Mouse (Mus musculus) layer of hippocampus, postnatal 10 days (tissue): ENCODE data around the gene Col13a1. TPM values are rescaled to one million over a fixed set of nuclear protein-coding genes. Genes with fewer than 3 reads are reported as not detected.

ENCODE experiments used
- DNase-seq, 2 experiments: peaks; one replicate each; pipeline ENCODE4 v3.0.0; 2021; ENCODE audit warnings: low spot score in 2 of 2
- total RNA-seq, 2 experiments: library from RNA; stranded (reverse); gene quantifications; 2 replicates each; pipeline ENCODE4 v1.2.3; 2021

Col13a1 gene
- total RNA-seq, 2 experiments from 2014 or later, result 2.5 to 2.7 TPM

GRCm38 (mm10) chr10:61972041-61972440 lies 6.9 kb downstream of the Col13a1 start:
- no peak for DNase-seq

GRCm38 (mm10) chr10:61968003-61968553 lies 10.8 kb downstream of the Col13a1 start:
- DNase-seq, result no peak

- DNase-seq, result no peak
These were observed 11.7 kb downstream of the Col13a1 start for GRCm38 (mm10) chr10:61967207-61967606.

- no peak for DNase-seq
These were observed 13.5 kb downstream of the Col13a1 start for GRCm38 (mm10) chr10:61965386-61965841.

- no peak for DNase-seq
These were observed 22.2 kb downstream of the Col13a1 start for GRCm38 (mm10) chr10:61956718-61957117.

GRCm38 (mm10) chr10:61953916-61954315 lies 25.0 kb downstream of the Col13a1 start:
- DNase-seq, result no peak

GRCm38 (mm10) chr10:61949542-61949941 lies 29.4 kb downstream of the Col13a1 start:
- DNase-seq, result no peak

GRCm38 (mm10) chr10:61944386-61944785 lies 34.5 kb downstream of the Col13a1 start:
- DNase-seq, result no peak

- no peak for DNase-seq
These were observed 35.4 kb downstream of the Col13a1 start for GRCm38 (mm10) chr10:61943480-61943879.

GRCm38 (mm10) chr10:61942719-61943118 lies 36.2 kb downstream of the Col13a1 start:
- no peak for DNase-seq

- DNase-seq, result no peak
These were observed 42.4 kb downstream of the Col13a1 start for GRCm38 (mm10) chr10:61936211-61937121.

GRCm38 (mm10) chr10:61931678-61932077 lies 47.2 kb downstream of the Col13a1 start:
- no peak for DNase-seq

GRCm38 (mm10) chr10:61929901-61930300 lies 49.0 kb downstream of the Col13a1 start:
- DNase-seq, result no peak

- DNase-seq, result no peak
These were observed 49.9 kb downstream of the Col13a1 start for GRCm38 (mm10) chr10:61928725-61929651.

GRCm38 (mm10) chr10:61925691-61926090 lies 53.2 kb downstream of the Col13a1 start:
- no peak for DNase-seq

GRCm38 (mm10) chr10:61920655-61921365 lies 58.1 kb downstream of the Col13a1 start:
- no peak for DNase-seq

- no peak for DNase-seq
These were observed 58.8 kb downstream of the Col13a1 start for GRCm38 (mm10) chr10:61919924-61920654.

GRCm38 (mm10) chr10:61919496-61919895 lies 59.4 kb downstream of the Col13a1 start:
- DNase-seq, result no peak

GRCm38 (mm10) chr10:61917066-61917465 lies 61.8 kb downstream of the Col13a1 start:
- DNase-seq, result no peak

- no peak for DNase-seq
These were observed 67.1 kb downstream of the Col13a1 start for GRCm38 (mm10) chr10:61911770-61912169.
